Comparison of ENCODE assay signal across 11 mouse cellular contexts in genomic region chr6:86516021-86516420, GRCm38 (mm10). TPM values are rescaled to one million over a fixed set of nuclear protein-coding genes. Genes with fewer than 3 reads are reported as not detected.
A peak's percentile ranks its signal among the peaks of the same experiment; 100 is the strongest.
DNase-seq lines count a peak whose midpoint lies in the region; ATAC-seq and TF ChIP-seq lines count a peak whose summit lies in the region.
"Had no signal": no experiment of that assay in that cellular context is flagged by ENCODE, and none has a peak within 500 bp of the region (broad histone marks: within the 10 kb centered on the region; RNA-seq: fewer than 3 reads in every experiment).

No protein-coding gene starts in this region.

- peaks cover 1% of the 10 kb centered on the region; the same call in 1 of the 2 replicates for H3K36me3 ChIP-seq in heart, embryonic 13.5 days
- H3K36me3 ChIP-seq in hindbrain, postnatal 0 days (ENCODE audit: insufficient read depth, low read length): no peaks in the 10 kb centered on the region

- no peaks in the 10 kb centered on the region for H3K9me3 ChIP-seq in heart, embryonic 13.5 days
- H3K9me3 ChIP-seq in hindbrain, postnatal 0 days (ENCODE audit: low read length): no peaks in the 10 kb centered on the region

- 50% methylated on average over 1 of the region's 1 CpGs for WGBS in heart, embryonic 13.5 days
- 71% methylated on average over 1 of the region's 1 CpGs for WGBS in hindbrain, postnatal 0 days

- no peaks in the 10 kb centered on the region for H3K4me1 ChIP-seq in heart, embryonic 13.5 days
- no peaks in the 10 kb centered on the region for H3K4me1 ChIP-seq in hindbrain, postnatal 0 days (ENCODE audit: insufficient read depth, low read length)

- no peak for ATAC-seq in heart, embryonic 13.5 days (ENCODE audit: extremely low read depth, insufficient number of reproducible peaks, low FRiP score, low TSS enrichment)
- no peak; the same call in 1 of the 2 replicates for ATAC-seq in frontal cortex, adult (ENCODE audit: low TSS enrichment)
- ATAC-seq in hindbrain, postnatal 0 days: no peak

- DNase-seq in gastrocnemius, adult 8-10 months (ENCODE audit: low spot score in 2 of 2): peak; percentile 33 to 41
- DNase-seq in gastrocnemius, postnatal 14 days: no peak
- peak; percentile 76 for DNase-seq in R1 (ENCODE audit: low read depth, low spot score)
- DNase-seq in kidney, postnatal 14 days: peak; percentile 78
- no peak for DNase-seq in hindbrain, postnatal 0 days (ENCODE audit: low spot score)
- DNase-seq in layer of hippocampus, adult 9-11 months: no peak
- DNase-seq: cerebellum, postnatal 36 days; lung, adult 2 months had no signal

- no peak overlapping the region for H3K4me3 ChIP-seq in heart, embryonic 13.5 days
- no peak overlapping the region for H3K4me3 ChIP-seq in hindbrain, postnatal 0 days (ENCODE audit: low read length)

- intact Hi-C loops in gastrocnemius, postnatal 14 days (cut with DNase I; ENCODE audit: low total_unique reads): no loop called here

- H3K27ac ChIP-seq in heart, embryonic 13.5 days (replicated peaks): no peak overlapping the region
- H3K27ac ChIP-seq in hindbrain, postnatal 0 days: no peak overlapping the region
- H3K27ac ChIP-seq: hindbrain, embryonic 14.5 days had no signal

- H3K4me2 ChIP-seq in heart, embryonic 13.5 days: peak overlapping the region; percentile 22; the same call in 1 of the 2 replicates
- H3K4me2 ChIP-seq in hindbrain, postnatal 0 days (ENCODE audit: low read depth, low read length): no peak overlapping the region
- H3K4me2 ChIP-seq: hindbrain, embryonic 14.5 days had no signal

- no peaks in the 10 kb centered on the region for H3K27me3 ChIP-seq in heart, embryonic 13.5 days (replicated peaks)
- no peaks in the 10 kb centered on the region for H3K27me3 ChIP-seq in hindbrain, postnatal 0 days (ENCODE audit: insufficient read depth, low read length)

- no peak overlapping the region for H3K9ac ChIP-seq in heart, embryonic 13.5 days
- no peak overlapping the region for H3K9ac ChIP-seq in hindbrain, postnatal 0 days (replicated peaks; ENCODE audit: low read length)
- H3K9ac ChIP-seq: hindbrain, embryonic 14.5 days had no signal

- no peak for TF ChIP-seq CTCF in hindbrain, postnatal 0 days (IDR thresholded peaks at IDR 0.05; ENCODE audit: low read depth)

RNA-seq across cellular contexts. Expression of gene Pcbp1, which starts 10.1 kb away (rescaled TPM):
- 100 to 1,000 TPM; 114 to 149 (median 126) TPM for total RNA-seq in gastrocnemius, adult 8-10 months (2022)
- 100 to 1,000 TPM; 128 to 164 TPM for total RNA-seq in gastrocnemius, postnatal 14 days (2021)
- 218 and 286 TPM in 2 replicates for polyA plus RNA-seq in heart, embryonic 13.5 days (2015; fragmentation: Nextera tagmentation; extraction: Ambion mirVana)
- total RNA-seq in hindbrain, postnatal 0 days (2014; rRNA removed): 61.7 and 71.3 TPM in 2 replicates
- 300 and 303 TPM in 2 replicates for polyA plus RNA-seq in hindbrain, postnatal 0 days (2015; fragmentation: Nextera tagmentation; extraction: Ambion mirVana)

Comparison
In these comparisons a context has a peak if more than half of its experiments do, and no peak if none do; other contexts are left out.
1. DNase-seq: peak in gastrocnemius, adult 8-10 months (2 of 2), R1 (single experiment) and kidney, postnatal 14 days (single experiment); none in gastrocnemius, postnatal 14 days (single experiment), hindbrain, postnatal 0 days (single experiment) and layer of hippocampus, adult 9-11 months (single experiment).